Mouse (Mus musculus) cerebellum, adult 2 months (tissue): Measurements from ENCODE around the gene Hmg20a. TPM values are rescaled to one million over a fixed set of nuclear protein-coding genes. Genes with fewer than 3 reads are reported as not detected.

Source experiments
- DNase-seq, 2 experiments: peaks; one replicate each; pipeline ENCODE4 v3.0.0; 2021
- H3K27ac ChIP-seq: fragments of 200-500 bp; 2 replicates; pipeline ENCODE4 v1.5.1; 2012; ENCODE audit warnings: low read length, control low read depth, inconsistent platforms; ENCODE audit not compliant: insufficient read depth
- H3K27me3 ChIP-seq: fragments of 200-500 bp; 2 replicates; pipeline ENCODE4 v1.6.1; 2012; ENCODE audit warnings: inconsistent platforms, mild to moderate bottlenecking, low read length, moderate library complexity; ENCODE audit not compliant: control insufficient read depth, insufficient read depth
- H3K4me1 ChIP-seq: fragments of 200-500 bp; 2 replicates; pipeline ENCODE4 v1.6.1; 2011; ENCODE audit warnings: low read length; ENCODE audit not compliant: control insufficient read depth, insufficient read depth
- H3K4me3 ChIP-seq: fragments of 200-500 bp; replicated peaks from 2 replicates; pipeline ENCODE3; 2011; ENCODE audit warnings: mild to moderate bottlenecking, low read depth, low read length, control low read depth; ENCODE audit not compliant: insufficient read depth
- CTCF ChIP-seq: fragments of 200-500 bp; IDR thresholded peaks from 2 replicates; pipeline ENCODE4 v1.5.1; 2011; ENCODE audit warnings: low read depth, mild to moderate bottlenecking, control low read depth, low read length, moderate library complexity, borderline replicate concordance; ENCODE audit not compliant: insufficient read depth
- POLR2A ChIP-seq: fragments of 200-500 bp; IDR thresholded peaks from 2 replicates; pipeline ENCODE4 v1.6.1; 2011; ENCODE audit warnings: low read length, control low read depth, borderline replicate concordance; ENCODE audit not compliant: insufficient read depth
- WGBS: fragments of 180-500 bp; shearing (Covaris S2); methylation state at CpG from one replicate; pipeline ENCODE4 v1.1.7; 2018; 5-methylcytosine and 5-hydroxymethylcytosine counted together
- polyA plus RNA-seq: library from polyadenylated mRNA; depleted of rRNA; stranded (reverse); fragments of >200 nt; gene quantifications from 2 replicates; pipeline ENCODE4 v1.2.3, GENCODE M21; 2012; rRNA removed

The Hmg20a gene
- polyA plus RNA-seq, 1 experiment: 59.7 TPM

DNA sequence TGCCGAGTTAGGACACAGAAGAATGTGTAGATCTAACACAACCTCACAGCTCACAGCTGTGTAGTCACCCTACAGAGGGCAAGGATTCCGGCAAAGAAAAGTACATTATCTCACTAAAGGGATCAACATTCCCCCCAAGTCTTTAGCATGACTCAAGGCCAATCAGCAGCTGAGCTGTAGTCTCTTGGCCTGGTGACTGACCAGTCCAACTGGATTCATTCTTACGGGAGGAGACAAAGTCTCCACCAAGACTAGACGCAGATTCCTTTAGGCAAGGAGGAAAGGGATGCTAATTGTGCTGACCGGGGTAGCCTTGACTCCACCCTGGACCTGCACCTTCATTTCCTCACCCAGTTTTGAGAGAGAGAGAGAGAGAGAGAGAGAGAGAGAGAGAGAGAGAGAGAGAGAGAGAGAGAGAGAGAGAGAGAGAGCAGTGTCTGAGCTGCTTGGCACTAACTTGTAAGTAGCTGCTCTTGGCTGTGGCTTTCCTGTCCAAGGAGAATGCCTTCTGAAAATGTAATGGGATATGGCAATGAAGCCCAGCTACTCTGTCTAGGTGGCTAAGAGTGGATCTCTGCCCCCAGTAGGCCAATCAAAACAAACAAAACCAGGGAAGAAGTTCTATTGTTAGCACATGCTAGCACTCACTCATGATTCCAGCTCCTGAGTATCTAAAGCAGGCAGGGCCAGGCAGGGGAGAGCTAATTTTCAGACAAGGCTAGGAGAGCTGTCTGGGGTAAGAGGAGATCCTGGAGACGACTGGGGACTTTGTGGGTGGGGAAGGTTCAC lies 126.5 kb downstream of the Hmg20a start:
- 83% methylated on average over 6 of the region's 6 CpGs for WGBS
- no peak for TF ChIP-seq CTCF
- no peak for TF ChIP-seq POLR2A
- H3K27me3 ChIP-seq: no peaks in the 10 kb centered on the region

More for the DNA sequence above, 126.5 kb downstream of the Hmg20a start:
- no peak overlapping the region for H3K27ac ChIP-seq
- DNase-seq: no peak
- H3K4me3 ChIP-seq: no peak overlapping the region
- no peaks in the 10 kb centered on the region for H3K4me1 ChIP-seq

Other genes starting within 250 kb of the Hmg20a start
- 29.8 and 32.2 TPM in 2 replicates for gene Peak1, start 542 bp upstream of the Hmg20a start, polyA plus RNA-seq